Mouse (Mus musculus) hindbrain, postnatal 0 days (tissue): ENCODE measurements around the gene Gm6614. TPM values are rescaled to one million over a fixed set of nuclear protein-coding genes. Genes with fewer than 3 reads are reported as not detected.

ENCODE experiments used
- ATAC-seq: fragments of 200-750 bp; cut with Nextera tagmentation; 2 replicates; pipeline ENCODE4 v1.8.0; 2017; ENCODE audit warnings: mild to moderate bottlenecking, moderate TSS enrichment, moderate library complexity
- DNase-seq: peaks from one replicate; pipeline ENCODE4 v3.0.0-alpha.2; 2015; ENCODE audit warnings: low spot score
- H3K27ac ChIP-seq: fragments of 300-500 bp; sonication (generic); 2 replicates; pipeline ENCODE4 v1.5.1; 2014; ENCODE audit warnings: mild to moderate bottlenecking
- H3K27me3 ChIP-seq: fragments of 300-500 bp; sonication (generic); 2 replicates; pipeline ENCODE4 v1.6.1; 2014; ENCODE audit warnings: low read length, mixed read lengths; ENCODE audit not compliant: insufficient read depth
- H3K36me3 ChIP-seq: fragments of 300-500 bp; sonication (generic); 2 replicates; pipeline ENCODE4 v1.6.1; 2014; ENCODE audit warnings: low read length, mixed read lengths; ENCODE audit not compliant: insufficient read depth
- H3K4me1 ChIP-seq: fragments of 300-500 bp; sonication (generic); 2 replicates; pipeline ENCODE4 v1.6.1; 2014; ENCODE audit warnings: antibody characterized with exemption, low read length, mixed read lengths; ENCODE audit not compliant: insufficient read depth
- H3K4me2 ChIP-seq: fragments of 300-500 bp; sonication (generic); 2 replicates; pipeline ENCODE4 v1.6.1; 2014; ENCODE audit warnings: low read depth, mild to moderate bottlenecking, low read length, moderate library complexity, mixed read lengths
- H3K4me3 ChIP-seq: fragments of 300-500 bp; sonication (generic); 2 replicates; pipeline ENCODE4 v1.5.1; 2014; ENCODE audit warnings: low read length
- H3K9ac ChIP-seq: fragments of 300-500 bp; sonication (generic); replicated peaks from 2 replicates; pipeline ENCODE4 v1.6.1; 2014; ENCODE audit warnings: mild to moderate bottlenecking, low read length, moderate library complexity, mixed read lengths
- H3K9me3 ChIP-seq: fragments of 300-500 bp; sonication (generic); 2 replicates; pipeline ENCODE4 v1.6.1; 2016; ENCODE audit warnings: low read length, mixed read lengths
- CTCF ChIP-seq: IDR thresholded peaks from 2 replicates; pipeline ENCODE4 v1.5.1; 2016; ENCODE audit warnings: antibody characterized with exemption, control low read depth, low read depth
- WGBS: fragments of 180-500 bp; shearing (Covaris S2); extraction: QIAGEN DNeasy Blood & Tissue Kit; methylation state at CpG from one replicate; pipeline ENCODE4 v1.1.7; 2014; 5-methylcytosine and 5-hydroxymethylcytosine counted together
- polyA plus RNA-seq: library from polyadenylated mRNA; unstranded; fragments of >200 nt; fragmentation: Nextera tagmentation; extraction: Ambion mirVana; gene quantifications from 2 replicates; pipeline ENCODE4 v1.2.1, GENCODE M21; 2015
- total RNA-seq: library from RNA; depleted of rRNA; stranded (reverse); fragments of >200 nt; gene quantifications from 2 replicates; pipeline ENCODE4 v1.2.3, GENCODE M21; 2014; rRNA removed

The Gm6614 gene
- total and polyA plus RNA-seq, 2 experiments from 2014 or later = 0.58 TPM; not detected in 1

- Histone ChIP-seq H3K4me2 (no peak overlapping the region), H3K9me3 (no peaks in the 10 kb centered on the region), H3K9ac (no peak overlapping the region), H3K36me3 (no peaks in the 10 kb centered on the region), H3K4me1 (no peaks in the 10 kb centered on the region), H3K4me3 (no peak overlapping the region), H3K27me3 (no peaks in the 10 kb centered on the region), H3K27ac (no peak overlapping the region)
- WGBS = 88% methylated on average over 1 of the region's 1 CpGs
- DNase-seq (no peak), ATAC-seq (no peak)
- no peak for TF ChIP-seq CTCF
These were observed 70.8 kb downstream of the Gm6614 start for GRCm38 (mm10) chr6:141940451-141940850.

Other genes starting within 250 kb of the Gm6614 start
- not detected in 2 replicates for gene Gm5724, start 237.6 kb downstream of the Gm6614 start, total RNA-seq
- gene Gm5724, start 237.6 kb downstream of the Gm6614 start, polyA plus RNA-seq = not detected in 2 replicates
- 5.3 and 5.4 TPM in 2 replicates for gene Slco1a4, start 155.2 kb downstream of the Gm6614 start, total RNA-seq
- gene Slco1a4, start 155.2 kb downstream of the Gm6614 start, polyA plus RNA-seq = 5.5 and 6.2 TPM in 2 replicates
- not detected in 2 replicates for gene Slco1a1, start 64.5 kb downstream of the Gm6614 start, total RNA-seq
- not detected in 2 replicates for gene Slco1a1, start 64.5 kb downstream of the Gm6614 start, polyA plus RNA-seq
- not detected in 2 replicates for gene Slco1a6, start 197.1 kb upstream of the Gm6614 start, total RNA-seq
- not detected in 2 replicates for gene Slco1a6, start 197.1 kb upstream of the Gm6614 start, polyA plus RNA-seq